Mouse (Mus musculus) liver, postnatal 0 days (tissue): ENCODE data around the gene Mafk. TPM values are rescaled to one million over a fixed set of nuclear protein-coding genes. Genes with fewer than 3 reads are reported as not detected.

Experiments
- ATAC-seq: fragments of 200-750 bp; cut with Nextera tagmentation; 2 replicates; pipeline ENCODE4 v1.8.0; 2017; ENCODE audit warnings: mild to moderate bottlenecking, moderate library complexity
- DNase-seq: peaks from one replicate; pipeline ENCODE4 v3.0.0-alpha.2; 2016
- H3K27ac ChIP-seq: fragments of 300-500 bp; sonication (generic); 2 replicates; pipeline ENCODE4 v1.5.1; 2014; ENCODE audit warnings: antibody characterized with exemption, moderate library complexity, mild to moderate bottlenecking, low read depth
- H3K27me3 ChIP-seq: fragments of 300-500 bp; sonication (generic); 2 replicates; pipeline ENCODE4 v1.6.1; 2014; ENCODE audit warnings: low read length, control low read depth, mixed read lengths; ENCODE audit not compliant: insufficient read depth
- H3K36me3 ChIP-seq: fragments of 300-500 bp; sonication (generic); replicated peaks from 2 replicates; pipeline ENCODE4 v1.6.1; 2014; ENCODE audit warnings: mild to moderate bottlenecking, control low read depth, low read length, moderate library complexity, mixed read lengths; ENCODE audit not compliant: insufficient read depth
- H3K4me1 ChIP-seq: fragments of 300-500 bp; sonication (generic); 2 replicates; pipeline ENCODE4 v1.6.1; 2014; ENCODE audit warnings: antibody characterized with exemption, mild to moderate bottlenecking, control low read depth; ENCODE audit not compliant: insufficient read depth
- H3K4me2 ChIP-seq: fragments of 300-500 bp; sonication (generic); 2 replicates; pipeline ENCODE4 v1.6.1; 2014; ENCODE audit warnings: low read depth, mild to moderate bottlenecking, low read length, moderate library complexity, mixed read lengths
- H3K4me3 ChIP-seq: fragments of 300-500 bp; sonication (generic); 2 replicates; pipeline ENCODE4 v1.5.1; 2014; ENCODE audit warnings: low read depth, low read length
- H3K9ac ChIP-seq: fragments of 300-500 bp; sonication (generic); replicated peaks from 2 replicates; pipeline ENCODE4 v1.6.1; 2014; ENCODE audit warnings: mild to moderate bottlenecking, moderate library complexity
- H3K9me3 ChIP-seq: fragments of 300-500 bp; sonication (generic); 2 replicates; pipeline ENCODE4 v1.6.1; 2016; ENCODE audit warnings: mild to moderate bottlenecking, control low read depth, low read length, mixed read lengths
- CTCF ChIP-seq: sonication (generic); IDR thresholded peaks from 2 replicates; pipeline ENCODE4 v1.5.1; 2016; ENCODE audit warnings: antibody characterized with exemption, low read depth
- EP300 ChIP-seq: IDR thresholded peaks from 2 replicates; pipeline ENCODE4 v1.6.1; 2016; ENCODE audit warnings: antibody characterized with exemption, low read depth, mild to moderate bottlenecking
- WGBS: fragments of 180-500 bp; shearing (Covaris S2); extraction: QIAGEN DNeasy Blood & Tissue Kit; methylation state at CpG from one replicate; pipeline ENCODE4 v1.1.7; 2014; ENCODE audit not compliant: insufficient replicate concordance; 5-methylcytosine and 5-hydroxymethylcytosine counted together
- polyA plus RNA-seq: library from polyadenylated mRNA; unstranded; fragments of >200 nt; fragmentation: Nextera tagmentation; extraction: Ambion mirVana; gene quantifications from 2 replicates; pipeline ENCODE4 v1.2.1, GENCODE M21; 2015

The Mafk gene
- polyA plus RNA-seq, 1 experiment from 2014 or later = 19.1 TPM

GRCm38 (mm10) chr5:139756135-139756534 is 35.2 kb upstream of the Mafk start:
- H3K9ac ChIP-seq = no peak overlapping the region
- no peaks in the 10 kb centered on the region for H3K9me3 ChIP-seq
- H3K27ac ChIP-seq = no peak overlapping the region
- H3K27me3 ChIP-seq = no peaks in the 10 kb centered on the region
- peaks cover 37% of the 10 kb centered on the region for H3K36me3 ChIP-seq
- no peak overlapping the region for H3K4me3 ChIP-seq
- DNase-seq (no peak), ATAC-seq (no peak)
- H3K4me1 ChIP-seq = no peaks in the 10 kb centered on the region
- WGBS = 83% methylated on average over 12 of the region's 12 CpGs
- H3K4me2 ChIP-seq = no peak overlapping the region
- no peak for TF ChIP-seq CTCF
- no peak for TF ChIP-seq EP300

- 91% methylated on average over 2 of the region's 2 CpGs for WGBS
- Histone ChIP-seq H3K4me3 (no peak overlapping the region), H3K9me3 (no peaks in the 10 kb centered on the region), H3K4me1 (no peaks in the 10 kb centered on the region), H3K9ac (no peak overlapping the region), H3K4me2 (no peak overlapping the region), H3K27me3 (no peaks in the 10 kb centered on the region), H3K36me3 (peaks cover 38% of the 10 kb centered on the region), H3K27ac (no peak overlapping the region)
- no peak for ATAC-seq
- no peak for TF ChIP-seq CTCF
- TF ChIP-seq EP300 = no peak
- DNase-seq = no peak
These were observed 34.7 kb upstream of the Mafk start for GRCm38 (mm10) chr5:139756586-139756985.

GRCm38 (mm10) chr5:139758096-139758495 is 33.2 kb upstream of the Mafk start:
- DNase-seq (no peak), ATAC-seq (no peak)
- Histone ChIP-seq H3K4me2 (no peak overlapping the region), H3K27ac (no peak overlapping the region), H3K36me3 (peaks cover 51% of the 10 kb centered on the region), H3K9me3 (no peaks in the 10 kb centered on the region), H3K4me3 (no peak overlapping the region), H3K4me1 (no peaks in the 10 kb centered on the region), H3K27me3 (no peaks in the 10 kb centered on the region), H3K9ac (no peak overlapping the region)
- WGBS = 89% methylated on average over 16 of the region's 16 CpGs
- TF ChIP-seq CTCF (no peak), EP300 (no peak)

GRCm38 (mm10) chr5:139764296-139764695 is 27.0 kb upstream of the Mafk start:
- Histone ChIP-seq H3K4me3 (no peak overlapping the region), H3K36me3 (peaks cover 69% of the 10 kb centered on the region), H3K4me2 (no peak overlapping the region), H3K4me1 (no peaks in the 10 kb centered on the region), H3K9ac (no peak overlapping the region), H3K27me3 (no peaks in the 10 kb centered on the region), H3K9me3 (no peaks in the 10 kb centered on the region), H3K27ac (no peak overlapping the region)
- TF ChIP-seq CTCF (peak; percentile 72), EP300 (no peak)
- ATAC-seq = peak; percentile 31; the same call in 1 of the 2 replicates
- peak; percentile 50 for DNase-seq
- WGBS = 74% methylated on average over 11 of the region's 11 CpGs

GRCm38 (mm10) chr5:139768216-139768615 is 23.1 kb upstream of the Mafk start:
- H3K4me1 ChIP-seq = no peaks in the 10 kb centered on the region
- no peak overlapping the region for H3K27ac ChIP-seq
- no peak for TF ChIP-seq EP300
- no peak for TF ChIP-seq CTCF
- 83% methylated on average over 8 of the region's 8 CpGs for WGBS
- H3K36me3 ChIP-seq = peaks cover 79% of the 10 kb centered on the region
- DNase-seq = no peak
- H3K27me3 ChIP-seq = no peaks in the 10 kb centered on the region
- H3K4me2 ChIP-seq = no peak overlapping the region
- H3K4me3 ChIP-seq = no peak overlapping the region
- no peak for ATAC-seq
- H3K9me3 ChIP-seq = no peaks in the 10 kb centered on the region
- H3K9ac ChIP-seq = no peak overlapping the region

- peaks cover 22% of the 10 kb centered on the region for H3K36me3 ChIP-seq
- peak within 1 kb of the TSS; percentile 96 for H3K4me2 ChIP-seq
- TF ChIP-seq EP300 = peak; percentile 81
- peak; percentile 98 for TF ChIP-seq CTCF
- ATAC-seq = peak; percentile 90
- peak within 1 kb of the TSS; percentile 70 for H3K27ac ChIP-seq
- no peaks in the 10 kb centered on the region for H3K9me3 ChIP-seq
- peak within 1 kb of the TSS; percentile 86 for H3K9ac ChIP-seq
- H3K4me1 ChIP-seq = peaks cover 12% of the 10 kb centered on the region
- H3K4me3 ChIP-seq = peak within 1 kb of the TSS; percentile 89
- WGBS = 1% methylated on average over 55 of the region's 55 CpGs
- no peaks in the 10 kb centered on the region for H3K27me3 ChIP-seq
- DNase-seq = peak; percentile 96
These were observed 15.9 kb upstream of the Mafk start, which contains the start of gene Ints1 for GRCm38 (mm10) chr5:139775216-139775926. Ints1 (minus strand) TSS chr5:139775674.
